Mouse (Mus musculus): ENCODE results near the gene Tmtc2.

GRCm38 (mm10) chr10:105486977-105487376 is 87.3 kb downstream of the Tmtc2 start:
- TF ChIP-seq CTCF (conservative IDR thresholded peaks at IDR 0.05; ENCODE audit: low read length) (no peak), POU5F1 (IDR thresholded peaks at IDR 0.05; ENCODE audit: borderline replicate concordance, low read length) (no peak)
